Mouse (Mus musculus): ENCODE results near the gene 0610010F05Rik. TPM values are rescaled to one million over a fixed set of nuclear protein-coding genes. Genes with fewer than 3 reads are reported as not detected.
"Not testable (repeated sequence)": the region's sequence is repeated elsewhere in the genome, so short reads cannot be mapped to it uniquely, and the experiment has no call there.

The 0610010F05Rik gene
- polyA plus RNA-seq, 1 experiment from 2014 or later, result 9.1 TPM

DNA sequence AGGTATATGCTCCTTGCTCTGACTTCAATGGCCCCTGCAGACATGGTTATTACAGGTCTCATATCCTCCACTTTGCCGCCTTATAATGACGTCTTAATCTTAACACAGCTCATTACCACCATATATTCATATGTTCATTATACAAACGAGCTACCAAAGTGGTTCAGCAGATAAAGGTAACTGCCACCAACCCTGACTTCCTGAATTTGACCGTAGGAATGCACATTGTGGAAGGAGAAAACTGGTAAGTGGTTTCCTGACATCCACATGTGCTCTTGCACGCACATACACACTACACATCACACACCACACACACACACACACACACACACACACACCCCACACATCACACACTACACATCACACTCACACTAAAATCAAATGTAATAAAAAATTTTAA is 18.9 kb downstream of the 0610010F05Rik start:
- H3K36me3 ChIP-seq (replicated peaks; ENCODE audit: insufficient read depth, low read length), result peaks cover 6% of the 10 kb centered on the region; the same call in 1 of the 2 replicates
- no peak for DNase-seq
- H3K9me3 ChIP-seq (ENCODE audit: low read length), result no peaks in the 10 kb centered on the region

DNA sequence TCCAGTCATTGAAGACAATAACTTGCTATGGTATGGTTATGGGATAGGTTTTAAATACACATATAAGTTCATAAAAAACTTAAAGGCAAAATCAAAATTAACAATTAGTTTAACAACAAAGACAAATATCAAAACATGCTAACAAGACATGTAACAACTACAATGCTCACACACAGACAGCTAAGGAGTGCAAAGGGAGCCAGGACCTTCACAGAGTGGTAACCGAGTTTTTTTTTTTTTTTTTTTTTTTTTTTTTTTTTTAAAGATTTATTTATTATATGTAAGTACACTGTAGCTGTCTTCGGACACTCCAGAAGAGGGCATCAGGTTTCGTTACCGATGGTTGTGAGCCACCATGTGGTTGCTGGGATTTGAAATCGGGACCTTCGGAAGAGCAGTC is 26.1 kb downstream of the 0610010F05Rik start:
- H3K36me3 ChIP-seq (replicated peaks; ENCODE audit: insufficient read depth, low read length); DNase-seq; H3K4me1 ChIP-seq (ENCODE audit: insufficient read depth); H3K4me2 ChIP-seq (ENCODE audit: low read depth, low read length); H3K9me3 ChIP-seq (ENCODE audit: low read length); H3K27ac ChIP-seq (ENCODE audit: low read depth); H3K4me3 ChIP-seq (ENCODE audit: low read depth, low read length); H3K27me3 ChIP-seq (ENCODE audit: insufficient read depth, low read length); ATAC-seq; H3K9ac ChIP-seq (replicated peaks): not testable (repeated sequence)
- 91% methylated on average over 6 of the region's 6 CpGs for WGBS (ENCODE audit: insufficient replicate concordance)

More for the DNA sequence above, 18.9 kb downstream of the 0610010F05Rik start:
- TF ChIP-seq EP300 (IDR thresholded peaks at IDR 0.05; ENCODE audit: low read depth) (no peak), CTCF (IDR thresholded peaks at IDR 0.05; ENCODE audit: low read depth) (no peak)
- no peak overlapping the region for H3K27ac ChIP-seq (ENCODE audit: low read depth)
- H3K4me1 ChIP-seq (ENCODE audit: insufficient read depth), result no peaks in the 10 kb centered on the region
- no peak overlapping the region for H3K9ac ChIP-seq (replicated peaks)
- 46% methylated on average over 5 of the region's 5 CpGs for WGBS (ENCODE audit: insufficient replicate concordance)
- no peak overlapping the region for H3K4me2 ChIP-seq (ENCODE audit: low read depth, low read length)
- H3K4me3 ChIP-seq (ENCODE audit: low read depth, low read length), result no peak overlapping the region
- no peaks in the 10 kb centered on the region for H3K27me3 ChIP-seq (ENCODE audit: insufficient read depth, low read length)
- ATAC-seq, result no peak

DNA sequence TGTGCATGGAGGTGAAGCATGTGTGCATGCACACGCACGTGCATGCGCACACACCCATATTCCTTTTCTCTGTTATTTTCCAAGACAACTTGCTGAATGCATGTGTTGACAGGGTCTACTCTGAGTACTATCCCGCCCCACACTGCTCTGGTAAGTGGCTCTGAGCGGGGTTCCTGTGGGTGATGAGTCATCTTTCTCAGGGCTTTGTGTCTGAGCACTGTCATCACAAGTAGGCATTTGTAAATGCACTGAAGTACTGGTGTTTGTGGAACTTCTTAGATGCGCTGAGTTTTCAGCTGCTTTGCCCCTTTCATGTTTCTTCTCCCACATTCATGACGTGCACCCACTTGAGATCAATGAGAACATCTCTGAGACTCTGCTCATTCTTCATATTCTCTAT is 63.3 kb downstream of the 0610010F05Rik start:
- no peaks in the 10 kb centered on the region for H3K27me3 ChIP-seq (ENCODE audit: insufficient read depth, low read length)
- TF ChIP-seq CTCF (IDR thresholded peaks at IDR 0.05; ENCODE audit: low read depth), result no peak
- no peak for TF ChIP-seq EP300 (IDR thresholded peaks at IDR 0.05; ENCODE audit: low read depth)
- no peak overlapping the region for H3K4me2 ChIP-seq (ENCODE audit: low read depth, low read length)
- no peak overlapping the region for H3K4me3 ChIP-seq (ENCODE audit: low read depth, low read length)
- no peaks in the 10 kb centered on the region for H3K4me1 ChIP-seq (ENCODE audit: insufficient read depth)
- peaks cover 8% of the 10 kb centered on the region for H3K36me3 ChIP-seq (replicated peaks; ENCODE audit: insufficient read depth, low read length)
- no peak for DNase-seq
- H3K9me3 ChIP-seq (ENCODE audit: low read length), result no peaks in the 10 kb centered on the region
- H3K9ac ChIP-seq (replicated peaks), result no peak overlapping the region
- 80% methylated on average over 7 of the region's 7 CpGs for WGBS (ENCODE audit: insufficient replicate concordance)
- H3K27ac ChIP-seq (ENCODE audit: low read depth), result no peak overlapping the region
- ATAC-seq, result no peak

DNA sequence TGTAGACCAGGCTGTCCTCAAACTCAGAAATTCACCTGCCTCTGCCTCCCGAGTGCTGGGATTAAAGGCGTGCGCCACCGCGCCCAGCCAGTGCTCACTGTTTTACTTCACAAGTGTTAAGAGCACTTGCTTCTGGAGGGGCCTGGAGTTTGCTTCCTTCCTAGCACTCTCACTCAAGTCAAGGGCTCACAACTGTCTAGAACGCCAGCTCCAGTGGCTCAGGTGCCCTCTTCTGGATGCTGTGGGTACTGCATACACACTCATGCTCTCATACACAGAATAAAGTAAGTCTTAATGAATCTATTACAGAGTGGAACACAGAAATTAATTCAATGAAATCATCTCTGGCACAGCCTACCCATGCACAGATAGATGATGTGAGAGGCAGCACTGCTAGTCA is 67.7 kb downstream of the 0610010F05Rik start:
- peak; percentile 81 for DNase-seq
- Histone ChIP-seq H3K4me2 (ENCODE audit: low read depth, low read length) (no peak overlapping the region), H3K4me1 (ENCODE audit: insufficient read depth) (no peaks in the 10 kb centered on the region), H3K27me3 (ENCODE audit: insufficient read depth, low read length) (no peaks in the 10 kb centered on the region), H3K36me3 (replicated peaks; ENCODE audit: insufficient read depth, low read length) (peaks cover under 1% of the 10 kb centered on the region), H3K9ac (replicated peaks) (no peak overlapping the region), H3K9me3 (ENCODE audit: low read length) (no peaks in the 10 kb centered on the region), H3K4me3 (ENCODE audit: low read depth, low read length) (no peak overlapping the region), H3K27ac (ENCODE audit: low read depth) (no peak overlapping the region)
- 59% methylated on average over 6 of the region's 6 CpGs for WGBS (ENCODE audit: insufficient replicate concordance)
- peak; percentile 90 for TF ChIP-seq CTCF (IDR thresholded peaks at IDR 0.05; ENCODE audit: low read depth)
- TF ChIP-seq EP300 (IDR thresholded peaks at IDR 0.05; ENCODE audit: low read depth), result no peak
- peak; percentile 51; the same call in 1 of the 2 replicates for ATAC-seq

DNA sequence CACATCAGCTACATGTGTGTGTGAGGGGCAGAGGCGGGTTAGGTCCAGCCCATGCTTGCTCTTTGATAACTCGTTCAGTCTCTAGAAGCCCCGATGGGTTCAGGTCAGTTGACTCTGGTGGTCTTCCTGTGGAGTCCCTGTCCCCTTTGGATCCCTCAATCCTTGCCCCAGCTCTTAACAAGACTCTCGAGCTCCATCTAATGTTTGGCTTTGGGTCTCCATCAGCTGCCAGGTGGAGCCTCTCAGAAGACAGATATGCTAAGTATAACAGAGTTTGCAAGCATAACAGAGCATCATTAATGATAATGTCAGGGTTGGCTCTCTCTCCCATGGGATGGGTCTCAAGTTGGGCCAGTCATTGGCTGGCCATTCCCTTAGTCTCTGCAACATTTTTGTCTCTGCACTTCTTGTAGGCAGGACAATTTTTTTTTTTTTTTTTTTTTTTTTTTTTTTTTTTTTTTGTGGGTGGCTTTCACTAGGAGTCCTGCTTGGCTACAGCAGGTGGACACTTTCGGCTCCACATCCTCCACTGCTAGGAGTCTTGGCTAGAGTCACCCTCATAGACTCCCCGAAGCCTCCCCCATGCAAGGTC is 76.3 kb downstream of the 0610010F05Rik start:
- TF ChIP-seq EP300 (IDR thresholded peaks at IDR 0.05; ENCODE audit: low read depth) (no peak), CTCF (IDR thresholded peaks at IDR 0.05; ENCODE audit: low read depth) (0 out of 2 replicates have a peak, but pooled peaks have one; percentile 16)
- Histone ChIP-seq H3K4me1 (ENCODE audit: insufficient read depth) (no peaks in the 10 kb centered on the region), H3K27ac (ENCODE audit: low read depth) (no peak overlapping the region), H3K9ac (replicated peaks) (no peak overlapping the region), H3K27me3 (ENCODE audit: insufficient read depth, low read length) (no peaks in the 10 kb centered on the region), H3K9me3 (ENCODE audit: low read length) (no peaks in the 10 kb centered on the region), H3K4me3 (ENCODE audit: low read depth, low read length) (no peak overlapping the region), H3K4me2 (ENCODE audit: low read depth, low read length) (no peak overlapping the region), H3K36me3 (replicated peaks; ENCODE audit: insufficient read depth, low read length) (no peaks in the 10 kb centered on the region)
- WGBS (ENCODE audit: insufficient replicate concordance), result 68% methylated on average over 6 of the region's 6 CpGs
- ATAC-seq, result no peak
- no peak for DNase-seq

DNA sequence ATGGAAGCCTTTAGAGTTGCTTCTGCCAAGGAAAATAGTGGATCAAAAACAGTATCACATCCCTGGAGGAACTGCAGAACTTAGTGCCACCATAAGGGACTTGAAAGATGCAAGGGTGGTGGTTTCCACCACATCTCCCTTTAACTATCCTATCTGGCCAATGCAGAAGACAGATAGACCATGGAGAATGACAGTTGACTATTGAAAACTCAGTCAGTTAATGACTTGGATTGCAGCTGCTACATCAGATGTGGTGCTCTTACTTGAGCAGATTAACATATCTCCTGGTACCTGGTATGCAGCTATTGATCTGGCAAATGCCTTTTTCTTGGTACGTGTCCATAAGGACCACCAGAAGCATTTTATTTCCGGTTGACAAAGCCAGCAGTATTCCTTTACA is 96.0 kb downstream of the 0610010F05Rik start:
- no peaks in the 10 kb centered on the region for H3K27me3 ChIP-seq (ENCODE audit: insufficient read depth, low read length)
- 71% methylated on average over 2 of the region's 2 CpGs for WGBS (ENCODE audit: insufficient replicate concordance)
- no peak for ATAC-seq

More for the DNA sequence above, 96.0 kb downstream of the 0610010F05Rik start:
- Histone ChIP-seq H3K4me3 (ENCODE audit: low read depth, low read length) (no peak overlapping the region), H3K36me3 (replicated peaks; ENCODE audit: insufficient read depth, low read length) (no peaks in the 10 kb centered on the region), H3K4me1 (ENCODE audit: insufficient read depth) (no peaks in the 10 kb centered on the region), H3K4me2 (ENCODE audit: low read depth, low read length) (no peak overlapping the region), H3K9me3 (ENCODE audit: low read length) (no peaks in the 10 kb centered on the region), H3K9ac (replicated peaks) (no peak overlapping the region), H3K27ac (ENCODE audit: low read depth) (no peak overlapping the region)
- no peak for DNase-seq
- TF ChIP-seq EP300 (IDR thresholded peaks at IDR 0.05; ENCODE audit: low read depth) (no peak), CTCF (IDR thresholded peaks at IDR 0.05; ENCODE audit: low read depth) (no peak)
